Mouse (Mus musculus) liver, adult 2 months (tissue): ENCODE measurements around the gene Tctex1d2.

Experiments used
- CTCF ChIP-seq: fragments of 200-500 bp; IDR thresholded peaks from 2 replicates; pipeline ENCODE4 v1.5.1; 2011; ENCODE audit warnings: low read depth, low read length, control low read depth
- POLR2A ChIP-seq: fragments of 200-500 bp; IDR thresholded peaks from 2 replicates; pipeline ENCODE4 v1.6.1; 2011; ENCODE audit warnings: low read length, control low read depth; ENCODE audit not compliant: insufficient read depth; ENCODE audit errors: extremely low read depth

- TF ChIP-seq CTCF = no peak
- no peak for TF ChIP-seq POLR2A
Observed at GRCm38 (mm10) chr16:32456086-32456485, 36.6 kb downstream of the Tctex1d2 start.
